Mouse (Mus musculus) frontal cortex, postnatal 14 days (tissue): ENCODE data around the gene Rbm10.

Experiments
- DNase-seq, 2 experiments: peaks; one replicate each; pipeline ENCODE4 v3.0.0; 2022; ENCODE audit warnings: low spot score in 2 of 2

Gene Rbm10

GRCm38 (mm10) chrX:20617176-20617902 lies at the start of gene Rbm10, which contains the start of gene Ndufb11:
Rbm10 (plus strand) TSS chrX:20617503.
Ndufb11 (minus strand) TSS chrX:20617619.
- peak; percentile 77 to 85 for DNase-seq

- DNase-seq = no peak
These were observed 46.3 kb upstream of the Rbm10 start for GRCm38 (mm10) chrX:20571024-20571423.

GRCm38 (mm10) chrX:20572683-20573082 lies 44.6 kb upstream of the Rbm10 start:
- no peak for DNase-seq

- DNase-seq = no peak
These were observed 43.4 kb upstream of the Rbm10 start for GRCm38 (mm10) chrX:20573927-20574326.

GRCm38 (mm10) chrX:20587968-20588367 lies 29.3 kb upstream of the Rbm10 start:
- DNase-seq = no peak

GRCm38 (mm10) chrX:20608500-20608899 lies 8.8 kb upstream of the Rbm10 start:
- DNase-seq = no peak

GRCm38 (mm10) chrX:20616861-20617175 lies 485 bp upstream of the Rbm10 start:
- DNase-seq = no peak

GRCm38 (mm10) chrX:20617903-20618399 lies 648 bp downstream of the Rbm10 start:
- DNase-seq = peak in 1 of 2 experiments; percentile 44

- DNase-seq = no peak
These were observed 20.8 kb downstream of the Rbm10 start for GRCm38 (mm10) chrX:20638141-20638540.

GRCm38 (mm10) chrX:20644780-20645179 lies 27.5 kb downstream of the Rbm10 start:
- DNase-seq = no peak

- no peak for DNase-seq
These were observed 40.3 kb downstream of the Rbm10 start for GRCm38 (mm10) chrX:20657593-20657992.

GRCm38 (mm10) chrX:20658026-20658652 lies 40.8 kb downstream of the Rbm10 start, which contains the start of gene Uba1:
Uba1 (plus strand) TSS chrX:20658326.
- peak; percentile 69 to 72 for DNase-seq

- DNase-seq = no peak
These were observed 41.6 kb downstream of the Rbm10 start for GRCm38 (mm10) chrX:20658891-20659406.

GRCm38 (mm10) chrX:20662317-20662715 lies 45.0 kb downstream of the Rbm10 start:
- no peak for DNase-seq

GRCm38 (mm10) chrX:20662716-20663443 lies 45.6 kb downstream of the Rbm10 start:
- DNase-seq = peak; percentile 73 to 77

- no peak for DNase-seq
These were observed 46.1 kb downstream of the Rbm10 start for GRCm38 (mm10) chrX:20663444-20663790.

GRCm38 (mm10) chrX:20687519-20688067 lies 70.3 kb downstream of the Rbm10 start, which contains the start of gene Cdk16:
Cdk16 (plus strand) TSS chrX:20687954.
- DNase-seq = peak; percentile 72 to 86

- peak; percentile 72 to 84 for DNase-seq
These were observed 70.8 kb downstream of the Rbm10 start for GRCm38 (mm10) chrX:20688068-20688547.

GRCm38 (mm10) chrX:20688615-20689014 lies 71.3 kb downstream of the Rbm10 start:
- peak; percentile 13 to 37 for DNase-seq

- DNase-seq = no peak
These were observed 74.3 kb downstream of the Rbm10 start for GRCm38 (mm10) chrX:20691566-20691965.

- DNase-seq = no peak
These were observed 75.3 kb downstream of the Rbm10 start for GRCm38 (mm10) chrX:20692616-20693015.

- no peak for DNase-seq
These were observed 78.5 kb downstream of the Rbm10 start for GRCm38 (mm10) chrX:20695842-20696241.
